Mouse (Mus musculus): ENCODE data around the gene Ccdc62. TPM values are rescaled to one million over a fixed set of nuclear protein-coding genes. Genes with fewer than 3 reads are reported as not detected.

The Ccdc62 gene
- polyA plus RNA-seq, 1 experiment from 2014 or later = 5.0 TPM

GRCm38 (mm10) chr5:124005591-124005990, 75.1 kb downstream of the Ccdc62 start:
- Histone ChIP-seq H3K27ac (replicated peaks) (no peak overlapping the region), H3K4me2 (no peak overlapping the region), H3K27me3 (replicated peaks) (no peaks in the 10 kb centered on the region), H3K9me3 (replicated peaks) (no peaks in the 10 kb centered on the region), H3K4me3 (replicated peaks) (no peak overlapping the region), H3K9ac (replicated peaks) (no peak overlapping the region), H3K36me3 (peaks cover 59% of the 10 kb centered on the region), H3K4me1 (peaks cover 35% of the 10 kb centered on the region)
- no peak for ATAC-seq (ENCODE audit: low FRiP score)
- 68% methylated on average over 11 of the region's 11 CpGs for WGBS

- 86% methylated on average over 26 of the region's 26 CpGs for WGBS
- peaks cover 59% of the 10 kb centered on the region for H3K36me3 ChIP-seq
- no peaks in the 10 kb centered on the region for H3K9me3 ChIP-seq (replicated peaks)
- H3K4me3 ChIP-seq (replicated peaks) = no peak overlapping the region
- ATAC-seq (ENCODE audit: low FRiP score) = no peak
- H3K27ac ChIP-seq (replicated peaks) = 0 out of 2 replicates have a peak overlapping the region, but pooled peaks have one; percentile 23
- H3K4me2 ChIP-seq = no peak overlapping the region
- peaks cover 37% of the 10 kb centered on the region for H3K4me1 ChIP-seq
- H3K9ac ChIP-seq (replicated peaks) = no peak overlapping the region
- no peaks in the 10 kb centered on the region for H3K27me3 ChIP-seq (replicated peaks)
Measured at GRCm38 (mm10) chr5:124006082-124006873, 75.8 kb downstream of the Ccdc62 start.

- no peaks in the 10 kb centered on the region for H3K9me3 ChIP-seq (replicated peaks)
- H3K27me3 ChIP-seq (replicated peaks) = no peaks in the 10 kb centered on the region
- H3K36me3 ChIP-seq = peaks cover 59% of the 10 kb centered on the region
- no peak overlapping the region; the same call in 1 of the 2 replicates for H3K27ac ChIP-seq (replicated peaks)
- no peak overlapping the region for H3K4me3 ChIP-seq (replicated peaks)
- no peak overlapping the region for H3K4me2 ChIP-seq
- H3K9ac ChIP-seq (replicated peaks) = no peak overlapping the region
- 86% methylated on average over 17 of the region's 17 CpGs for WGBS
- H3K4me1 ChIP-seq = peaks cover 44% of the 10 kb centered on the region
- ATAC-seq (ENCODE audit: low FRiP score) = no peak
Measured at GRCm38 (mm10) chr5:124006891-124007491, 76.5 kb downstream of the Ccdc62 start.

GRCm38 (mm10) chr5:124010077-124010476, 79.6 kb downstream of the Ccdc62 start:
- H3K27ac ChIP-seq (replicated peaks) = peak overlapping the region; percentile 83
- no peak for ATAC-seq (ENCODE audit: low FRiP score)

GRCm38 (mm10) chr5:124010910-124011655, 80.6 kb downstream of the Ccdc62 start:
- peaks cover 40% of the 10 kb centered on the region for H3K36me3 ChIP-seq
- WGBS = 9% methylated on average over 19 of the region's 19 CpGs
- H3K4me3 ChIP-seq (replicated peaks) = no peak overlapping the region; the same call in 1 of the 2 replicates
- H3K27me3 ChIP-seq (replicated peaks) = no peaks in the 10 kb centered on the region
- peak; percentile 52 for ATAC-seq (ENCODE audit: low FRiP score)
- H3K27ac ChIP-seq (replicated peaks) = peak overlapping the region; percentile 83
- peak overlapping the region; percentile 40; the same call in 1 of the 2 replicates for H3K9ac ChIP-seq (replicated peaks)
- no peaks in the 10 kb centered on the region for H3K9me3 ChIP-seq (replicated peaks)
- H3K4me2 ChIP-seq = peak overlapping the region; percentile 46
- H3K4me1 ChIP-seq = peaks cover 63% of the 10 kb centered on the region

More at GRCm38 (mm10) chr5:124010077-124010476, 79.6 kb downstream of the Ccdc62 start:
- Histone ChIP-seq H3K4me3 (replicated peaks) (no peak overlapping the region), H3K9me3 (replicated peaks) (no peaks in the 10 kb centered on the region), H3K4me2 (no peak overlapping the region), H3K36me3 (peaks cover 49% of the 10 kb centered on the region), H3K27me3 (replicated peaks) (no peaks in the 10 kb centered on the region), H3K4me1 (peaks cover 56% of the 10 kb centered on the region), H3K9ac (replicated peaks) (no peak overlapping the region)
- 95% methylated on average over 8 of the region's 8 CpGs for WGBS

- WGBS = 8% methylated on average over 8 of the region's 8 CpGs
- H3K27ac ChIP-seq (replicated peaks) = peak overlapping the region; percentile 83
- no peak overlapping the region for H3K4me3 ChIP-seq (replicated peaks)
- H3K4me2 ChIP-seq = peak overlapping the region; percentile 46
- no peaks in the 10 kb centered on the region for H3K9me3 ChIP-seq (replicated peaks)
- H3K36me3 ChIP-seq = peaks cover 31% of the 10 kb centered on the region
- ATAC-seq (ENCODE audit: low FRiP score) = no peak
- peaks cover 71% of the 10 kb centered on the region for H3K4me1 ChIP-seq
- no peaks in the 10 kb centered on the region for H3K27me3 ChIP-seq (replicated peaks)
- H3K9ac ChIP-seq (replicated peaks) = no peak overlapping the region; the same call in 1 of the 2 replicates
Measured at GRCm38 (mm10) chr5:124011927-124012326, 81.4 kb downstream of the Ccdc62 start.

GRCm38 (mm10) chr5:124012885-124013284, 82.4 kb downstream of the Ccdc62 start:
- Histone ChIP-seq H3K9ac (replicated peaks) (no peak overlapping the region), H3K4me2 (no peak overlapping the region)
- 83% methylated on average over 10 of the region's 10 CpGs for WGBS

GRCm38 (mm10) chr5:124013747-124014146, 83.3 kb downstream of the Ccdc62 start:
- Histone ChIP-seq H3K9ac (replicated peaks) (no peak overlapping the region), H3K4me1 (peaks cover 89% of the 10 kb centered on the region), H3K9me3 (replicated peaks) (no peaks in the 10 kb centered on the region), H3K27ac (replicated peaks) (peak overlapping the region; percentile 68), H3K4me3 (replicated peaks) (no peak overlapping the region), H3K4me2 (no peak overlapping the region), H3K36me3 (peaks cover 13% of the 10 kb centered on the region), H3K27me3 (replicated peaks) (no peaks in the 10 kb centered on the region)
- ATAC-seq (ENCODE audit: low FRiP score) = no peak
- 86% methylated on average over 16 of the region's 16 CpGs for WGBS

More at GRCm38 (mm10) chr5:124012885-124013284, 82.4 kb downstream of the Ccdc62 start:
- H3K27ac ChIP-seq (replicated peaks) = peak overlapping the region; percentile 83
- H3K4me3 ChIP-seq (replicated peaks) = no peak overlapping the region
- no peaks in the 10 kb centered on the region for H3K27me3 ChIP-seq (replicated peaks)
- ATAC-seq (ENCODE audit: low FRiP score) = no peak
- H3K36me3 ChIP-seq = peaks cover 22% of the 10 kb centered on the region
- no peaks in the 10 kb centered on the region for H3K9me3 ChIP-seq (replicated peaks)
- H3K4me1 ChIP-seq = peaks cover 81% of the 10 kb centered on the region

GRCm38 (mm10) chr5:124014180-124014579, 83.7 kb downstream of the Ccdc62 start:
- Histone ChIP-seq H3K9me3 (replicated peaks) (no peaks in the 10 kb centered on the region), H3K9ac (replicated peaks) (no peak overlapping the region), H3K27me3 (replicated peaks) (no peaks in the 10 kb centered on the region), H3K27ac (replicated peaks) (peak overlapping the region; percentile 68), H3K4me1 (peaks cover 93% of the 10 kb centered on the region), H3K4me3 (replicated peaks) (no peak overlapping the region), H3K36me3 (peaks cover 11% of the 10 kb centered on the region), H3K4me2 (no peak overlapping the region)
- WGBS = 73% methylated on average over 3 of the region's 3 CpGs
- ATAC-seq (ENCODE audit: low FRiP score) = no peak

GRCm38 (mm10) chr5:124014791-124015251, 84.3 kb downstream of the Ccdc62 start:
- H3K4me3 ChIP-seq (replicated peaks) = no peak overlapping the region
- 5% methylated on average over 11 of the region's 11 CpGs for WGBS
- peak overlapping the region; percentile 68 for H3K27ac ChIP-seq (replicated peaks)
- H3K27me3 ChIP-seq (replicated peaks) = no peaks in the 10 kb centered on the region
- peaks cover 7% of the 10 kb centered on the region; the same call in 1 of the 2 replicates for H3K36me3 ChIP-seq
- peaks cover 97% of the 10 kb centered on the region for H3K4me1 ChIP-seq
- ATAC-seq (ENCODE audit: low FRiP score) = no peak
- H3K9ac ChIP-seq (replicated peaks) = no peak overlapping the region
- H3K9me3 ChIP-seq (replicated peaks) = no peaks in the 10 kb centered on the region
- H3K4me2 ChIP-seq = peak overlapping the region; percentile 5

- Histone ChIP-seq H3K4me3 (replicated peaks) (no peak overlapping the region), H3K4me1 (peaks cover 95% of the 10 kb centered on the region), H3K36me3 (no peaks in the 10 kb centered on the region), H3K4me2 (no peak overlapping the region), H3K9ac (replicated peaks) (no peak overlapping the region), H3K27ac (replicated peaks) (0 out of 2 replicates have a peak overlapping the region, but pooled peaks have one; percentile 9), H3K27me3 (replicated peaks) (no peaks in the 10 kb centered on the region), H3K9me3 (replicated peaks) (no peaks in the 10 kb centered on the region)
- WGBS = 72% methylated on average over 2 of the region's 2 CpGs
- ATAC-seq (ENCODE audit: low FRiP score) = no peak
Measured at GRCm38 (mm10) chr5:124015727-124016126, 85.2 kb downstream of the Ccdc62 start.
